Mouse (Mus musculus) mammary gland, adult 2 months (tissue): ENCODE results near the gene Ear1. TPM values are rescaled to one million over a fixed set of nuclear protein-coding genes. Genes with fewer than 3 reads are reported as not detected.

Experiments
- polyA plus RNA-seq: library from polyadenylated mRNA; depleted of rRNA; stranded (reverse); fragments of >200 nt; gene quantifications from 2 replicates; pipeline ENCODE4 v1.2.3, GENCODE M21; 2012; ENCODE audit warnings: low replicate concordance; rRNA removed

The Ear1 gene
- polyA plus RNA-seq, result 0.20 and 0.29 TPM in 2 replicates

GRCm38 (mm10) chr14:43875417-43875816 lies at the start of gene Ear1:
Ear1 (minus strand) TSS chr14:43875517.

GRCm38 (mm10) chr14:43924688-43925403 lies 49.5 kb upstream of the Ear1 start, which contains the start of gene Gm8113:
Gm8113 (plus strand) TSS chr14:43925390.

GRCm38 (mm10) chr14:43923459-43923858 lies 48.1 kb upstream of the Ear1 start, which contains the start of gene Ear10:
Ear10 (minus strand) TSS chr14:43923559.

GRCm38 (mm10) chr14:43784645-43785044 lies 90.7 kb downstream of the Ear1 start, which contains the start of gene Gm8180:
Gm8180 (minus strand) TSS chr14:43784745.

Other genes with a start within 250 kb of the Ear1 start
- gene Gm8165, start 198.3 kb downstream of the Ear1 start, polyA plus RNA-seq, result not detected in 2 replicates
- not detected in 2 replicates for gene Gm7324, start 177.7 kb downstream of the Ear1 start, polyA plus RNA-seq
- not detected in 2 replicates for gene Gm16506, start 148.0 kb downstream of the Ear1 start, polyA plus RNA-seq
- gene Gm6526, start 127.7 kb downstream of the Ear1 start, polyA plus RNA-seq, result not detected in 2 replicates
- gene Gm8180, start 90.8 kb downstream of the Ear1 start, polyA plus RNA-seq, result not detected in 2 replicates
- gene Ear10, start 48.0 kb upstream of the Ear1 start, polyA plus RNA-seq, result not detected in 2 replicates
- gene Gm8113, start 49.9 kb upstream of the Ear1 start, polyA plus RNA-seq, result 1.3 and 4.1 TPM in 2 replicates
- not detected in 2 replicates for gene Ang5, start 81.6 kb upstream of the Ear1 start, polyA plus RNA-seq
- not detected in 2 replicates for gene Ang6, start 126.8 kb upstream of the Ear1 start, polyA plus RNA-seq
- 35.1 and 105 TPM in 2 replicates for gene Ear2, start 227.1 kb upstream of the Ear1 start, polyA plus RNA-seq
- not detected in 2 replicates for gene Gm3327, start 248.3 kb upstream of the Ear1 start, polyA plus RNA-seq